Mouse (Mus musculus) thymus, postnatal 25 days (tissue): ENCODE measurements around the gene Zfp652.
"Not testable (repeated sequence)": the region's sequence is repeated elsewhere in the genome, so short reads cannot be mapped to it uniquely, and the experiment has no call there.

Experiments
- DNase-seq: peaks from one replicate; pipeline ENCODE4 v3.0.0; 2022

Gene Zfp652

GRCm38 (mm10) chr11:95859468-95859855, 147.0 kb downstream of the Zfp652 start:
- peak; percentile 79 for DNase-seq

- DNase-seq, result no peak
These were observed 147.6 kb downstream of the Zfp652 start for GRCm38 (mm10) chr11:95860071-95860490.

- DNase-seq, result no peak
These were observed 148.9 kb downstream of the Zfp652 start for GRCm38 (mm10) chr11:95861397-95861796.

- DNase-seq, result no peak
These were observed 157.0 kb downstream of the Zfp652 start for GRCm38 (mm10) chr11:95869442-95869841.

GRCm38 (mm10) chr11:95869918-95870470, 157.5 kb downstream of the Zfp652 start:
- no peak for DNase-seq

GRCm38 (mm10) chr11:95875804-95876203, 163.3 kb downstream of the Zfp652 start:
- peak; percentile 50 for DNase-seq

- peak; percentile 65 for DNase-seq
These were observed 163.8 kb downstream of the Zfp652 start for GRCm38 (mm10) chr11:95876296-95876695.

- DNase-seq, result not testable (repeated sequence)
These were observed 167.4 kb downstream of the Zfp652 start for GRCm38 (mm10) chr11:95879861-95880260.
